27 mouse cellular contexts compared by ENCODE assay signal in the genomic region with DNA sequence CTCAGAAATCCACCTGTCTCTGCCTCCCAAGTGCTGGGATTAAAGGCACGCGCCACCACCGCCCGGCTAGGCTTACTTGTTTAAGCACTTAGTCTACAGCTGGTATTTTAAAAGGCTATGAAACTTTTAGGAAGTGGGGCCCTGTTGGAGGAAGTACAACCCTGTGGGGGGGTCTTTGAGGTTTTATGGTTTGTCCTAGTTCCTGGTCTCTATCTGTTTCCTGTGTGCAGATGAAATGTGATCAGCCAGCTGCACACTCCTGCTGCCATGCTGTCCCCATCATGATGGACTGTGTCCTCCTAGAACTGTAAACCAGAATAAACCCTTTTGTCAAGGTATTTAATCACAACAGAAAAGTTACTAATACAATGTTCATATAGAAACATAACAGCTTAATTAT. TPM values are rescaled to one million over a fixed set of nuclear protein-coding genes. Genes with fewer than 3 reads are reported as not detected.
A peak's percentile ranks its signal among the peaks of the same experiment; 100 is the strongest.
DNase-seq lines count a peak whose midpoint lies in the region; ATAC-seq and TF ChIP-seq lines count a peak whose summit lies in the region.
"Had no signal": no experiment of that assay in that cellular context is flagged by ENCODE, and none has a peak within 500 bp of the region (broad histone marks: within the 10 kb centered on the region; RNA-seq: fewer than 3 reads in every experiment).

No protein-coding gene starts in this region.

- TF ChIP-seq EP300 in lung, postnatal 0 days (IDR thresholded peaks at IDR 0.05), result no peak

- TF ChIP-seq POLR2A in bone marrow macrophage, adult 2 months (IDR thresholded peaks at IDR 0.05; ENCODE audit: borderline replicate concordance, low read depth, low read length), result no peak

- no peaks in the 10 kb centered on the region for H3K36me3 ChIP-seq in lung, postnatal 0 days (ENCODE audit: insufficient read depth, low read length)
- H3K36me3 ChIP-seq: embryonic facial prominence, embryonic 13.5 days; embryonic facial prominence, embryonic 15.5 days; forebrain, embryonic 10.5 days; forebrain, embryonic 12.5 days; G1E had no signal

- ATAC-seq in granulocyte monocyte progenitor cell, adult 5-6 weeks (replicated peaks; ENCODE audit: poor library complexity, severe bottlenecking), result peak; percentile 76
- ATAC-seq in lung, postnatal 0 days, result no peak
- ATAC-seq: CD4-positive, CD25-positive, alpha-beta regulatory T cell, adult 4 months; forebrain, embryonic 14.5 days; forebrain, embryonic 16.5 days had no signal

- DNase-seq in 416B (ENCODE audit: low read depth) (peak; percentile 38), MN1 (ENCODE audit: low spot score) (no peak)
- DNase-seq in left cerebral cortex, adult 11 months (ENCODE audit: low spot score), result no peak
- DNase-seq in lung, postnatal 0 days (ENCODE audit: low spot score), result no peak
- DNase-seq: adrenal gland, adult 2 months; adrenal gland, postnatal 10 days; adrenal gland, postnatal 25 days; cerebellum, adult 11-12 months; cerebellum, adult 2 months; cerebellum, adult 9-10 months; cerebellum, postnatal 10 days; cerebellum, postnatal 25 days; embryo, embryonic 11 days had no signal

- peaks cover 34% of the 10 kb centered on the region for H3K4me1 ChIP-seq in bone marrow macrophage, adult 2 months (ENCODE audit: control insufficient read depth, insufficient read depth, low read length)
- H3K4me1 ChIP-seq in lung, postnatal 0 days (ENCODE audit: insufficient read depth, low read depth, low read length), result no peaks in the 10 kb centered on the region
- H3K4me1 ChIP-seq: embryonic facial prominence, embryonic 13.5 days; embryonic facial prominence, embryonic 15.5 days; forebrain, embryonic 12.5 days had no signal

- H3K9ac ChIP-seq in lung, postnatal 0 days (replicated peaks; ENCODE audit: low read depth), result no peak overlapping the region
- H3K9ac ChIP-seq: embryonic facial prominence, embryonic 13.5 days; embryonic facial prominence, embryonic 15.5 days; forebrain, embryonic 12.5 days had no signal

- H3K9me3 ChIP-seq in lung, postnatal 0 days (ENCODE audit: low read length), result no peaks in the 10 kb centered on the region
- H3K9me3 ChIP-seq: embryonic facial prominence, embryonic 13.5 days; embryonic facial prominence, embryonic 15.5 days; forebrain, embryonic 10.5 days; forebrain, embryonic 12.5 days; G1E had no signal

- TF ChIP-seq CTCF in bone marrow macrophage, adult 2 months (IDR thresholded peaks at IDR 0.05; ENCODE audit: low read depth, low read length), result no peak
- no peak for TF ChIP-seq CTCF in lung, postnatal 0 days (IDR thresholded peaks at IDR 0.05)

- WGBS in lung, postnatal 0 days, result 94% methylated on average over 4 of the region's 4 CpGs

- H3K27ac ChIP-seq in bone marrow macrophage, adult 2 months (ENCODE audit: insufficient read depth, low read depth, low read length), result peak overlapping the region; percentile 34
- no peak overlapping the region for H3K27ac ChIP-seq in lung, postnatal 0 days (ENCODE audit: low read length)
- H3K27ac ChIP-seq: embryonic facial prominence, embryonic 13.5 days; embryonic facial prominence, embryonic 15.5 days; forebrain, embryonic 10.5 days; forebrain, embryonic 12.5 days had no signal

- H3K4me3 ChIP-seq in bone marrow macrophage, adult 2 months (ENCODE audit: insufficient read depth, low read length), result no peak overlapping the region
- H3K4me3 ChIP-seq in lung, postnatal 0 days (ENCODE audit: low read depth, low read length), result no peak overlapping the region
- H3K4me3 ChIP-seq: embryonic facial prominence, embryonic 13.5 days; embryonic facial prominence, embryonic 15.5 days; erythroblast, embryonic 14.5 days; forebrain, embryonic 10.5 days; forebrain, embryonic 12.5 days had no signal

- H3K4me2 ChIP-seq in lung, postnatal 0 days (replicated peaks; ENCODE audit: low read depth, low read length), result no peak overlapping the region
- H3K4me2 ChIP-seq: embryonic facial prominence, embryonic 13.5 days; embryonic facial prominence, embryonic 15.5 days; forebrain, embryonic 12.5 days had no signal

- H3K27me3 ChIP-seq in lung, postnatal 0 days (replicated peaks; ENCODE audit: insufficient read depth, low read length), result no peaks in the 10 kb centered on the region
- H3K27me3 ChIP-seq: CH12.LX; embryonic facial prominence, embryonic 13.5 days; embryonic facial prominence, embryonic 15.5 days had no signal

RNA-seq across cellular contexts. Expression of a gene that starts 13.6 kb away (rescaled TPM):
- 1.6 and 1.7 TPM in 2 replicates for polyA plus RNA-seq in bone marrow macrophage, adult 2 months (2012; ENCODE audit: insufficient read depth, insufficient read length, missing spikeins)
- total RNA-seq in granulocyte monocyte progenitor cell, adult 5-6 weeks (2014; fragmentation: Nextera tagmentation), result not detected in 2 replicates
- not detected in 2 replicates for total RNA-seq in granulocyte monocyte progenitor cell, adult 5-6 weeks (2017)
- 0.95 and 2.4 TPM in 2 replicates for polyA plus RNA-seq in lung, postnatal 0 days (2015; fragmentation: Nextera tagmentation; extraction: Ambion mirVana)
- polyA plus RNA-seq: CD4-positive, CD25-positive, alpha-beta regulatory T cell, adult 4 months; erythroblast, embryonic 14.5 days; G1E had no signal

RNA-seq across cellular contexts. Expression of a gene that starts 20.6 kb away (rescaled TPM):
- 103 and 112 TPM in 2 replicates for polyA plus RNA-seq in bone marrow macrophage, adult 2 months (2012; ENCODE audit: insufficient read depth, insufficient read length, missing spikeins)
- 111 and 144 TPM in 2 replicates for total RNA-seq in granulocyte monocyte progenitor cell, adult 5-6 weeks (2014; fragmentation: Nextera tagmentation)
- total RNA-seq in granulocyte monocyte progenitor cell, adult 5-6 weeks (2017), result 80.1 and 145 TPM in 2 replicates
- 26.0 and 28.8 TPM in 2 replicates for polyA plus RNA-seq in lung, postnatal 0 days (2015; fragmentation: Nextera tagmentation; extraction: Ambion mirVana)

RNA-seq across cellular contexts. Expression of a gene that starts 21.5 kb away (rescaled TPM):
- polyA plus RNA-seq in bone marrow macrophage, adult 2 months (2012; ENCODE audit: insufficient read depth, insufficient read length, missing spikeins), result 205 and 219 TPM in 2 replicates
- 76.6 and 89.7 TPM in 2 replicates for total RNA-seq in granulocyte monocyte progenitor cell, adult 5-6 weeks (2014; fragmentation: Nextera tagmentation)
- 70.9 and 91.7 TPM in 2 replicates for total RNA-seq in granulocyte monocyte progenitor cell, adult 5-6 weeks (2017)
- 131 and 153 TPM in 2 replicates for polyA plus RNA-seq in lung, postnatal 0 days (2015; fragmentation: Nextera tagmentation; extraction: Ambion mirVana)

RNA-seq across cellular contexts. Expression of a gene that starts 22.0 kb away (rescaled TPM):
- polyA plus RNA-seq in bone marrow macrophage, adult 2 months (2012; ENCODE audit: insufficient read depth, insufficient read length, missing spikeins), result 0.29 TPM in 1 of 2 replicates, not detected in the other
- total RNA-seq in granulocyte monocyte progenitor cell, adult 5-6 weeks (2014; fragmentation: Nextera tagmentation), result not detected in 2 replicates
- 0.09 TPM in 1 of 2 replicates, not detected in the other for total RNA-seq in granulocyte monocyte progenitor cell, adult 5-6 weeks (2017)
- 0.05 and 0.17 TPM in 2 replicates for polyA plus RNA-seq in lung, postnatal 0 days (2015; fragmentation: Nextera tagmentation; extraction: Ambion mirVana)
- total RNA-seq: adrenal gland, adult 2 months; adrenal gland, postnatal 25 days; adrenal gland, postnatal 4 days had no signal
- polyA plus RNA-seq: adrenal gland, adult 2 months; CD4-positive, CD25-positive, alpha-beta regulatory T cell, adult 4 months; erythroblast, embryonic 14.5 days had no signal

RNA-seq across cellular contexts. Expression of a gene that starts 27.2 kb away (rescaled TPM):
- 379 and 471 TPM in 2 replicates for polyA plus RNA-seq in bone marrow macrophage, adult 2 months (2012; ENCODE audit: insufficient read depth, insufficient read length, missing spikeins)
- total RNA-seq in granulocyte monocyte progenitor cell, adult 5-6 weeks (2014; fragmentation: Nextera tagmentation), result not detected in 2 replicates
- not detected in 2 replicates for total RNA-seq in granulocyte monocyte progenitor cell, adult 5-6 weeks (2017)
- 0.73 and 0.81 TPM in 2 replicates for polyA plus RNA-seq in lung, postnatal 0 days (2015; fragmentation: Nextera tagmentation; extraction: Ambion mirVana)
- total RNA-seq: CH12.LX, G1E had no signal
- polyA plus RNA-seq: CD4-positive, CD25-positive, alpha-beta regulatory T cell, adult 4 months; embryonic facial prominence, embryonic 11.5 days; erythroblast, embryonic 14.5 days; G1E had no signal
